Mouse (Mus musculus): ENCODE measurements at regions not wholly inside any gene's neighbourhood (a gene's known extent, or its start where the extent isn't known, plus 50 kb on each side); places are given as distances from the start of the nearest gene placed in this dataset.
A peak's percentile ranks its signal among the peaks of the same experiment; 100 is the strongest.

DNA sequence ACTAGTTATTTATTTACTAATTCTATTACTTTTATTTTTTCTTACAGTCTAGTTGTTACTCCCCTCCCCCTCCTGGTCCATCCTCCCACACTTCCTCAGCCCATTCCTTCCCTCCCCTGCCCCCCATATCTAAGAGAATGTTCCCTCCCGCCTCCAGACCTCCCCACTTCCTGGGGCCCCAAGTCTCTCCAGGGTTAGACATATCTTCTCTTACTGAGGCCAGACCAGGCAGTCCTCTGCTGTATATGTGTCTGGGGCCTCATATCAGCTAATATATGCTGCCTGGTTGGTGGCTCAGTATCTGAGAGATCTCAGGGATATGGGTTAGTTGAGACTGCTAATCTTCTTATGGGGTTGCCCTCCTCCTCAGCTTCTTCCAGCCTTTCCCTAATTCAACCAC, 84.8 kb downstream of the Slc30a10 start:
- H3K9ac ChIP-seq (ENCODE audit: low read depth, low read length, severe bottlenecking) = no peak overlapping the region
- 70% methylated on average over 1 of the region's 1 CpGs for WGBS
- no peaks in the 10 kb centered on the region for H3K36me3 ChIP-seq (ENCODE audit: control insufficient read depth, insufficient read depth, low read length)
- H3K4me2 ChIP-seq (replicated peaks; ENCODE audit: low read depth, low read length, severe bottlenecking) = no peak overlapping the region
- ATAC-seq (ENCODE audit: low FRiP score, low read depth) = no peak
- no peak overlapping the region for H3K27ac ChIP-seq (replicated peaks; ENCODE audit: low read depth, low read length)
- H3K4me3 ChIP-seq (replicated peaks; ENCODE audit: low read length) = no peak overlapping the region
- DNase-seq (ENCODE audit: low spot score) = no peak
- H3K4me1 ChIP-seq (ENCODE audit: control insufficient read depth, insufficient read depth, low read length) = no peaks in the 10 kb centered on the region
- no peaks in the 10 kb centered on the region for H3K9me3 ChIP-seq (ENCODE audit: control insufficient read depth, low read length)
- H3K27me3 ChIP-seq (ENCODE audit: control insufficient read depth, insufficient read depth, low read length) = no peaks in the 10 kb centered on the region
- no peak for TF ChIP-seq POLR2A (IDR thresholded peaks at IDR 0.05; ENCODE audit: borderline replicate concordance, extremely low read depth, insufficient read depth, insufficient read length)

- Histone ChIP-seq H3K9ac (ENCODE audit: low read depth, low read length, severe bottlenecking) (no peak overlapping the region), H3K27ac (replicated peaks; ENCODE audit: low read depth, low read length) (no peak overlapping the region)
- ATAC-seq (ENCODE audit: low FRiP score, low read depth) = no peak
These were observed 91.7 kb downstream of the Slc30a10 start for GRCm38 (mm10) chr1:185546346-185546745.

DNA sequence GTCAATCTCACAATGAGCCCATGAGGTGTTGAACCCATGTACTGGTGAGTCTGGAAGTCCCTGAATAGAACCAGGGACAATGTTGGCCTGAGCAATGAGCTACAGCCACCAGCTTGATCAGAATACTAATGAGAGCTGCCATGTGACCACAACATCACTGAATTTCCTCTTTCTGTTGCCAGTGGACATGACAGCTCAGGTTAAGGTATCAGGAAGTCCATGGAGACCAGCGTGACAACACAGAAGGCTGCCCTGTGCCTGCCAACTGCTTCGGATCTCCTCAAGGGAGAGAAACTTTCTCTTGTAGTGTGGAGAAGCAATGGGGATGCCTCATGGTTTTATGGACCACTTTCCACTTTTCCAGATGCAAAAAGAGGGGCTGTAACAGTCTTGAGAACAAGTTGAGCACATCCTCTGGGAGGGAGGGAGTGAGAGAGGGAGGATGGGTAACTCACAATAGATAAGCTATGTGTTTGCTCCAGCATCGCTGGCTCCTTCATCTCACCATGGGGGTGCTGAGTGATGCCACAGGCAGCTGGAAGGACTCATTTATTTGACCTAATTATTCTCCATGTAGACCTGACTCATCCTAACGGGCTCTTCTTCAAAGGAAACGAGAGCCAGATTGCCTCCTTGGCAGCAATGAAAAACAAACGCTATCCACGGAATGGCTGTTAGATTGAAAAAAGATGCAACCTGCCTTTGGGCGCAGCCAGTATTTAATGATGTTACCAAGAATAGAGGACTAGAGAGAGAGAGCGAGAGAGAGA, 118.3 kb downstream of the Slc30a10 start:
- Histone ChIP-seq H3K36me3 (ENCODE audit: control insufficient read depth, insufficient read depth, low read length) (no peaks in the 10 kb centered on the region), H3K27me3 (ENCODE audit: control insufficient read depth, insufficient read depth, low read length) (no peaks in the 10 kb centered on the region), H3K27ac (replicated peaks; ENCODE audit: low read depth, low read length) (no peak overlapping the region), H3K9me3 (ENCODE audit: control insufficient read depth, low read length) (no peaks in the 10 kb centered on the region), H3K4me2 (replicated peaks; ENCODE audit: low read depth, low read length, severe bottlenecking) (no peak overlapping the region), H3K4me3 (replicated peaks; ENCODE audit: low read length) (no peak overlapping the region), H3K9ac (ENCODE audit: low read depth, low read length, severe bottlenecking) (no peak overlapping the region), H3K4me1 (ENCODE audit: control insufficient read depth, insufficient read depth, low read length) (no peaks in the 10 kb centered on the region)
- DNase-seq (ENCODE audit: low spot score) (no peak), ATAC-seq (ENCODE audit: low FRiP score, low read depth) (no peak)
- TF ChIP-seq POLR2A (IDR thresholded peaks at IDR 0.05; ENCODE audit: borderline replicate concordance, extremely low read depth, insufficient read depth, insufficient read length) = no peak
- 36% methylated on average over 9 of the region's 9 CpGs for WGBS

More at GRCm38 (mm10) chr1:185546346-185546745, 91.7 kb downstream of the Slc30a10 start:
- Histone ChIP-seq H3K36me3 (ENCODE audit: control insufficient read depth, insufficient read depth, low read length) (no peaks in the 10 kb centered on the region), H3K9me3 (ENCODE audit: control insufficient read depth, low read length) (no peaks in the 10 kb centered on the region), H3K4me2 (replicated peaks; ENCODE audit: low read depth, low read length, severe bottlenecking) (no peak overlapping the region), H3K4me1 (ENCODE audit: control insufficient read depth, insufficient read depth, low read length) (peaks cover 5% of the 10 kb centered on the region; the same call in 1 of the 2 replicates), H3K27me3 (ENCODE audit: control insufficient read depth, insufficient read depth, low read length) (no peaks in the 10 kb centered on the region), H3K4me3 (replicated peaks; ENCODE audit: low read length) (no peak overlapping the region)
- peak; percentile 63 for DNase-seq (ENCODE audit: low spot score)
- no peak for TF ChIP-seq POLR2A (IDR thresholded peaks at IDR 0.05; ENCODE audit: borderline replicate concordance, extremely low read depth, insufficient read depth, insufficient read length)

- no peak for TF ChIP-seq POLR2A (IDR thresholded peaks at IDR 0.05; ENCODE audit: borderline replicate concordance, extremely low read depth, insufficient read depth, insufficient read length)
- H3K36me3 ChIP-seq (ENCODE audit: control insufficient read depth, insufficient read depth, low read length) = no peaks in the 10 kb centered on the region
- H3K27me3 ChIP-seq (ENCODE audit: control insufficient read depth, insufficient read depth, low read length) = no peaks in the 10 kb centered on the region
- no peak overlapping the region for H3K4me3 ChIP-seq (replicated peaks; ENCODE audit: low read length)
- no peak overlapping the region for H3K27ac ChIP-seq (replicated peaks; ENCODE audit: low read depth, low read length)
- H3K9me3 ChIP-seq (ENCODE audit: control insufficient read depth, low read length) = 0 out of 2 replicates have a peak, but pooled peaks cover 3% of the 10 kb centered on the region
- H3K9ac ChIP-seq (ENCODE audit: low read depth, low read length, severe bottlenecking) = no peak overlapping the region
- no peaks in the 10 kb centered on the region for H3K4me1 ChIP-seq (ENCODE audit: control insufficient read depth, insufficient read depth, low read length)
- ATAC-seq (ENCODE audit: low FRiP score, low read depth) (no peak), DNase-seq (ENCODE audit: low spot score) (no peak)
- WGBS = 68% methylated on average over 4 of the region's 4 CpGs
- H3K4me2 ChIP-seq (replicated peaks; ENCODE audit: low read depth, low read length, severe bottlenecking) = no peak overlapping the region
These were observed 120.3 kb downstream of the Slc30a10 start for GRCm38 (mm10) chr1:185574978-185575377.

DNA sequence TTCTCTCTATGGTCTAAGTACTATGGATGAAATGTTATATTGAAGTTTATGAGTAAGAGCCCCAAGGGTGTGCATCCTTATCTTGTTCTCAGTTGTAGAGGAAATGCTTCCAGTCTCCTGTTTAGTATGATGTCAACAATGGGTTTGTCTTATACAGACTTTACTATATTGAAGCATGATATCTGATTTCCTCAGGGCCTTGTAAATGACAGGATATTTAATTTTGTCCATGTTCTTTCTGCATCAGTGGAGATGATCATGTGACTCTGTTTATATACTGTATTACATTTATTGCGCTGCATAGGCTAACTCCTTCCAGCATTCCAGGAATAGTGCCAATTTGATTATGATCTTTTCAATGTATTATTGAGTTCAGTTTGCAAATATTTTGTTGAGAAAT, 125.2 kb downstream of the Slc30a10 start:
- no peak overlapping the region for H3K9ac ChIP-seq (ENCODE audit: low read depth, low read length, severe bottlenecking)
- peak; percentile 50 for ATAC-seq (ENCODE audit: low FRiP score, low read depth)
- no peaks in the 10 kb centered on the region for H3K36me3 ChIP-seq (ENCODE audit: control insufficient read depth, insufficient read depth, low read length)
- DNase-seq (ENCODE audit: low spot score) = peak; percentile 66
- H3K4me1 ChIP-seq (ENCODE audit: control insufficient read depth, insufficient read depth, low read length) = no peaks in the 10 kb centered on the region
- no peak for TF ChIP-seq POLR2A (IDR thresholded peaks at IDR 0.05; ENCODE audit: borderline replicate concordance, extremely low read depth, insufficient read depth, insufficient read length)
- no peak overlapping the region for H3K27ac ChIP-seq (replicated peaks; ENCODE audit: low read depth, low read length)
- H3K27me3 ChIP-seq (ENCODE audit: control insufficient read depth, insufficient read depth, low read length) = no peaks in the 10 kb centered on the region
- no peak overlapping the region for H3K4me3 ChIP-seq (replicated peaks; ENCODE audit: low read length)
- H3K4me2 ChIP-seq (replicated peaks; ENCODE audit: low read depth, low read length, severe bottlenecking) = no peak overlapping the region
- H3K9me3 ChIP-seq (ENCODE audit: control insufficient read depth, low read length) = 0 out of 2 replicates have a peak, but pooled peaks cover 3% of the 10 kb centered on the region
- WGBS = 70% methylated on average over 1 of the region's 1 CpGs
